Mouse (Mus musculus) kidney, embryonic 15.5 days (tissue): ENCODE measurements around the gene H2-K1. TPM values are rescaled to one million over a fixed set of nuclear protein-coding genes. Genes with fewer than 3 reads are reported as not detected.
"Not testable (repeated sequence)": the region's sequence is repeated elsewhere in the genome, so short reads cannot be mapped to it uniquely, and the experiment has no call there.

Experiments used
- ATAC-seq: fragments of 200-750 bp; cut with Nextera tagmentation; replicated peaks from 2 replicates; pipeline ENCODE4 v1.8.0; 2017; ENCODE audit warnings: moderate TSS enrichment; ENCODE audit not compliant: low FRiP score
- H3K27ac ChIP-seq: fragments of 300-500 bp; sonication (generic); 2 replicates; pipeline ENCODE4 v1.5.1; 2015; ENCODE audit warnings: mild to moderate bottlenecking, inconsistent platforms
- H3K27me3 ChIP-seq: fragments of 300-500 bp; sonication (generic); 2 replicates; pipeline ENCODE4 v1.6.1; 2015; ENCODE audit warnings: inconsistent platforms
- H3K36me3 ChIP-seq: fragments of 300-500 bp; sonication (generic); 2 replicates; pipeline ENCODE4 v1.6.1; 2015; ENCODE audit warnings: inconsistent platforms
- H3K4me1 ChIP-seq: fragments of 300-500 bp; sonication (generic); 2 replicates; pipeline ENCODE4 v1.6.1; 2015; ENCODE audit warnings: inconsistent platforms
- H3K4me2 ChIP-seq: fragments of 300-500 bp; sonication (generic); 2 replicates; pipeline ENCODE4 v1.6.1; 2015; ENCODE audit warnings: moderate library complexity, mild to moderate bottlenecking, inconsistent platforms
- H3K4me3 ChIP-seq: fragments of 300-500 bp; sonication (generic); replicated peaks from 2 replicates; pipeline ENCODE4 v1.5.1; 2015; ENCODE audit warnings: mild to moderate bottlenecking, inconsistent platforms
- H3K9ac ChIP-seq: fragments of 300-500 bp; sonication (generic); 2 replicates; pipeline ENCODE4 v1.6.1; 2015; ENCODE audit warnings: mild to moderate bottlenecking, inconsistent platforms
- H3K9me3 ChIP-seq: fragments of 300-500 bp; sonication (generic); replicated peaks from 2 replicates; pipeline ENCODE4 v1.6.1; 2016; ENCODE audit warnings: inconsistent platforms
- WGBS: fragments of 180-500 bp; shearing (Covaris S2); methylation state at CpG from one replicate; pipeline ENCODE4 v1.1.7; 2015; ENCODE audit warnings: mixed read lengths; 5-methylcytosine and 5-hydroxymethylcytosine counted together
- polyA plus RNA-seq: library from polyadenylated mRNA; unstranded; fragments of >200 nt; fragmentation: Nextera tagmentation; extraction: Ambion mirVana; gene quantifications from 2 replicates; pipeline ENCODE4 v1.2.1, GENCODE M21; 2015

The H2-K1 gene
- polyA plus RNA-seq, 1 experiment from 2014 or later, result 27.2 TPM

DNA sequence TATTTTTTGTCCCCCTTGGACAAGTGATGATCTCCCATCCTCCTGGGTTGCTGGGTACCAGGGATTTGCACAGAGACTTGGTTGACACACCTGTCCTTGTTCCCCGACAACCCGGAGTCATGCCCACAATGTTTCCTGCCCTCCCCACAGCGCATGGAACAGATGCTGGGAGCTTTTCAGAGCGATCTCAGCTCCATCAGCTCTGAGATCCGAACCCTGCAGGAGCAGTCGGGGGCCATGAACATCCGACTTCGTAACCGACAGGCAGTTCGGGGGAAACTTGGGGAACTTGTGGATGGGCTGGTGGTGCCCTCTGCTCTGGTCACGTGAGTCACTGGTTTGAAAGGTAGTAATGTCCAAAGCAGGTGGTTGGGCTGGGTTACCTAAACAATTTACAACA is 41.7 kb downstream of the H2-K1 start:
- H3K27ac ChIP-seq, result no peak overlapping the region
- peaks cover 64% of the 10 kb centered on the region for H3K36me3 ChIP-seq
- 96% methylated on average over 11 of the region's 11 CpGs for WGBS
- no peak overlapping the region for H3K4me2 ChIP-seq
- H3K9me3 ChIP-seq, result no peaks in the 10 kb centered on the region
- no peaks in the 10 kb centered on the region for H3K27me3 ChIP-seq
- no peak overlapping the region for H3K4me3 ChIP-seq
- H3K9ac ChIP-seq, result no peak overlapping the region
- peaks cover 21% of the 10 kb centered on the region for H3K4me1 ChIP-seq
- no peak for ATAC-seq

DNA sequence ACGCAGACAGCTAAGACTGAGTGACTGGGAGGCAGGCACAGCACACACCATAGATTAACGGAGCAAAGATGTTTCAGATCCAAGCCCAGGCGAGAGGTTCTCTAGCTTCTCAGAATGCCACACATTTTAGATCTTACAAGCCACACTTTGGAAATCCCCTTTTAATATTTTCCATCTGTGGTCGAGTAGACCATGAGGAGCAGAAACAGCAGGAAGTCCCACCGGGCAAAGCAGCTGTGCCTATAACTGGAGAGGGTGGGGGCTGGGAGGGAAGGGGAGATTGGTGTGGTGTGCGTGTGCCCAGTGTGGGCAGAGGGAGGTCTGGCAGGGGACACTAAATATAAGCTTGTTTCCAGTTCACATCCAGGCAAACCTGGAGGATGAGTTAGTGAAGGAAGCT is 42.7 kb downstream of the H2-K1 start:
- no peaks in the 10 kb centered on the region for H3K27me3 ChIP-seq
- WGBS, result 91% methylated on average over 6 of the region's 6 CpGs
- H3K4me3 ChIP-seq, result no peak overlapping the region
- peaks cover 64% of the 10 kb centered on the region for H3K36me3 ChIP-seq
- ATAC-seq, result no peak
- H3K4me2 ChIP-seq, result no peak overlapping the region
- H3K9ac ChIP-seq, result no peak overlapping the region
- no peak overlapping the region for H3K27ac ChIP-seq
- H3K9me3 ChIP-seq, result no peaks in the 10 kb centered on the region
- H3K4me1 ChIP-seq, result peaks cover 30% of the 10 kb centered on the region

DNA sequence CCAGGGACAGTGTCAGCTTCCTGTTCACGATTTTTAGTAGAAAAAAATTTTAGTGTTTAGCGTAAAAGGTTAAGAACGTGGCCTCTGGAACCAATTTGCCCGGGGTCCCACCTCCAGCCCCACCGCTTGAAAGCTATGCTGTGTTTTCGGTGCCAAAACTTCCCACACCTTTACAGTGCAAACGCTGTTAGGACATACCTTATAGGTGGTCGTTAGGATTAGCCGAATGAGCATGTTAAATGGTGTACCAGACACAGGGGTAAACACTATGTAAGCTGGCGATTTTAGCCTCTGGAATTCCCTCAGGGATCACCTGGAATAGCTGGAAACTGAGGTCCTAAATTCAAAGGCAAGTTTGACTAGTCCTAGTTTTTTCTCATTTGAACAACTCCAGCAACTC is 43.8 kb downstream of the H2-K1 start:
- H3K4me2 ChIP-seq, result peak overlapping the region; percentile 75

DNA sequence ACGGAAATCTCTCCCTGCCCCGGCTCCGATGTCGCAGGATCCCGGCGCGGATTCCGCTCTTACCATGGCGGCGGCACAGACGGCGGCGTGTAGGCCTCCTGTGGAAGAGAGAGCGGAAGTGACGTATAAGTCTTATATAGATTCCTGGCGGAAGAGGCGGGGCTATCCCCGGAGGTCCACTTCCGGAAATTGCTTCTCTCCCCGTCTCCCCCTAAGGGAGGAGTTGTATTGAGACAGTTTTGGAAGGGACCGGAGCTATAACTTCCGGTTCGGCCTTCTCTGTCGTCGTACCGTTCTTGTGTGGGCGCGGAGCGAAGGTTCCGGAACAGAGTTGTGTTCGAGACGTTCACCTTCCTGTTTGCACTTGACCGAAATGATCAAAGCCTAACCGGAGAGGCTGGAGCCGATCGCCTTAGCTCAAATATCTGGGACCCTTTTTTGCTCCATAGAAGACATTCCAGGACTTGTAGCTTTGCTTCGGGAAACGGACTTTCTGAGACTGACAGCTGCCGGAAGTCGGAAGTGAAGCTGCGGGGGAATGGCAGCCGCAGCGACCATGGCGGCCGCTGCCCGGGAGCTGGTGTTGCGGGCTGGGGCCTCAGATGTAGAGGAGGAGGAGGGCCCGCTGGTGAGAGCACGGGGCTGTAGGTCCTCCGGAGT is 44.5 kb downstream of the H2-K1 start, which contains the start of the genes Vps52 and Rps18:
Gene Vps52, plus strand, starts transcription at position 258 of the 660 bp plus-strand sequence.
Gene Rps18, minus strand, starts transcription at position 447 of the 660 bp plus-strand sequence.
- Histone ChIP-seq H3K4me3 (peak within 1 kb of the TSS; percentile 75), H3K4me2 (peak within 1 kb of the TSS; percentile 86), H3K4me1 (peaks cover 48% of the 10 kb centered on the region), H3K36me3 (peaks cover 57% of the 10 kb centered on the region), H3K9ac (peak within 1 kb of the TSS; percentile 89), H3K9me3 (no peaks in the 10 kb centered on the region), H3K27me3 (no peaks in the 10 kb centered on the region), H3K27ac (peak within 1 kb of the TSS; percentile 94)
- ATAC-seq, result peak; percentile 78
- under 1% methylated on average over 50 of the region's 50 CpGs for WGBS

More for the DNA sequence above, 43.8 kb downstream of the H2-K1 start:
- peak overlapping the region; percentile 84 for H3K9ac ChIP-seq
- ATAC-seq, result no peak
- no peaks in the 10 kb centered on the region for H3K27me3 ChIP-seq
- H3K36me3 ChIP-seq, result peaks cover 63% of the 10 kb centered on the region
- H3K27ac ChIP-seq, result peak overlapping the region; percentile 88
- H3K9me3 ChIP-seq, result no peaks in the 10 kb centered on the region
- H3K4me3 ChIP-seq, result peak overlapping the region; percentile 75
- peaks cover 42% of the 10 kb centered on the region for H3K4me1 ChIP-seq
- WGBS, result 6% methylated on average over 10 of the region's 10 CpGs

DNA sequence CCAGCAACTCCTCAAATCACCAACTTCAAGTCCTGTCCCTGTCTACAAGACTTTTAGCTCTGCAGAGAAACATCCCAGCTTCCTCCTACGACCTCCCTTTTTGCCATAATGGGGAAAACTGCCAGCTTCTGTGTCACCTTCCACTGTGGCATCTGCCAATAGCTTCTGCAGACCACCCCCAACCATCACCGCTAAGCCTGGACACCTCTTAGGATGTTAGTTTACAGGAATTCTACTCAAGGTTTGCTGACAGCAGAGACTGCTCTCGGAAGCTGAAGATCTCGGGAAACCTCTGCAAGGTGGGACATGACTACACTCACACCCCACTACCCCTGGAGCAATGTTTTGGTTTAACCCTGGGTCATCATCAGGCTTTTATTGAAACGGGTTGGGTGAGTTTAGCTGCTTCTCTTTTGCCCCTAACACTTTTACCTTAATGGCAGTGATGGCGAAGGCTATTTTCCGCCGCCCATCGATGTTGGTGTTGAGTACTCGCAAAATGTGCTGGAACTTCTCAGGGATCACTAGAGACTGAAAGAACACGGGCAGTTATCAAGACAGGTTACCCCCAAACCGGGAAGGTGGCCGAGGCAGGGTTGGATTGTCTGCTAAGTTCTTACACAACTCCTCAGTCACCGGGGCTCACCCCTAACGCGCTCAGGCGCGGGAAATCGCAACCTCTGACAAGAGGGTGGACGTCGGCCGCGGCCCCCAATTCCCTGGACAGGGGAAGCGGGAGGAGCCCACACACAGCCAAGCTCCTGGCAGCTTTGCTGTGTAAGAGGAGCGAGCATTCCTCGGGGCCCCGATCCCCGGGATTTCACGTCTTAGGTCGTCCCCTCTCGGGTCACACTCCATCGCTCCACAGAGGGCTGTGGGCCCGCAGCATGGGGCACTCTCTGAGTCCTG is 45.2 kb downstream of the H2-K1 start:
- Histone ChIP-seq H3K27ac (peak overlapping the region; percentile 94), H3K9ac (peak overlapping the region; percentile 89), H3K4me3 (peak overlapping the region; percentile 75), H3K9me3 (no peaks in the 10 kb centered on the region), H3K4me1 (peaks cover 56% of the 10 kb centered on the region), H3K36me3 (peaks cover 54% of the 10 kb centered on the region), H3K27me3 (no peaks in the 10 kb centered on the region), H3K4me2 (peak overlapping the region; percentile 86)
- WGBS, result under 1% methylated on average over 33 of the region's 33 CpGs
- ATAC-seq, result no peak; the same call in 1 of the 2 replicates

DNA sequence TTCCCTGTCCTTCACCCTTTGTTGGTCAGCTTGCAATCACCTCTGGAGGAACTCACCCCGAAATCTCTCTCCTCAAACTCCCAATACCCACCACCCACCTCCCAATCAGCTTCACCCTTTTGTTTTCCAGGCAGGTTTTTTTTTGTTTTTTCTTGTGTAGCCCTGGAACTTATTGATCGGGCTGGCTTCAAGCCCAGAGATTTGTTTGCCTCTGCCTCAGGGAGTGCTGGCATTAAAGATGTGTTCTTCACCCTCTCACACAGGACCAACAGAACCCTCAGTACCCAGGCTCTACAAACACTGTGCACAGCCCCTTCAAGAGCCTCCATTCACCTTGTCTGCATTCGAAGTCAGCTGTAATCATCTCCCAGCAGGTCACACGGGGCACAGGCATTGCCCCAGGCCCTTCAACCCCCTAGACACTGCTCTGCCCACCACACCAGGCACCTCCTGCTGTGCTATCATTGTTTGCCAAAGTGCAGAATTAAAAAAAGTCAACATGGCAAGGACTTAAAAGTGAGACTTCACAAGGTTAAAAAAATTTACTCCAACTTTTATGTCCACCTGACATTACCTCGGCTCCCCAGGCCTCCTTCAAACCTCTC is 46.1 kb downstream of the H2-K1 start:
- H3K9me3 ChIP-seq, result no peaks in the 10 kb centered on the region
- 42% methylated on average over 5 of the region's 5 CpGs for WGBS
- H3K36me3 ChIP-seq, result peaks cover 54% of the 10 kb centered on the region
- peak overlapping the region; percentile 89 for H3K9ac ChIP-seq
- peak overlapping the region; percentile 75 for H3K4me3 ChIP-seq
- peaks cover 61% of the 10 kb centered on the region for H3K4me1 ChIP-seq
- ATAC-seq, result no peak
- peak overlapping the region; percentile 94 for H3K27ac ChIP-seq
- H3K27me3 ChIP-seq, result no peaks in the 10 kb centered on the region
- peak overlapping the region; percentile 86 for H3K4me2 ChIP-seq

DNA sequence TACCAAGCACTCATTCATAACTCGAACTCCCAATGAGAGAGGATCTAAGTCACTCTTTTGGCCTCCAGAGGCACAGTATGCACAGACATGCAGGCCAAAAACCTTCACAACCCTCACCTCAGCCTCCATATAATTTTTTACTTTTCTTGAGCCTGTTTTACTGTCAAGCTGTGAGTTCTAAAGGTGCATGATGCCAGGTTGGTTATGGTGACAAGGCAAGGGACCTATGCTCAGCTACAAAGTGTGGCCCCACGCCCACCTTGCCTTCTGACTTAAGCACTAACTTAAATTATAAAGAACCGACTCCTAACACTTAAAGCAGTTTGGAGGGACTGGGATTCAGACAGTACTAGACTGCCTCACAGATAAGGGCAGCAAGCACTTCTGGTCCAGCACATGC is 46.8 kb downstream of the H2-K1 start:
- 84% methylated on average over 3 of the region's 3 CpGs for WGBS
- peak overlapping the region; percentile 94 for H3K27ac ChIP-seq
- no peaks in the 10 kb centered on the region for H3K27me3 ChIP-seq
- H3K36me3 ChIP-seq, result peaks cover 54% of the 10 kb centered on the region
- H3K4me1 ChIP-seq, result peaks cover 61% of the 10 kb centered on the region
- H3K4me3 ChIP-seq, result peak overlapping the region; percentile 75
- no peaks in the 10 kb centered on the region for H3K9me3 ChIP-seq
- peak overlapping the region; percentile 86 for H3K4me2 ChIP-seq
- no peak for ATAC-seq
- peak overlapping the region; percentile 89; the same call in 1 of the 2 replicates for H3K9ac ChIP-seq

DNA sequence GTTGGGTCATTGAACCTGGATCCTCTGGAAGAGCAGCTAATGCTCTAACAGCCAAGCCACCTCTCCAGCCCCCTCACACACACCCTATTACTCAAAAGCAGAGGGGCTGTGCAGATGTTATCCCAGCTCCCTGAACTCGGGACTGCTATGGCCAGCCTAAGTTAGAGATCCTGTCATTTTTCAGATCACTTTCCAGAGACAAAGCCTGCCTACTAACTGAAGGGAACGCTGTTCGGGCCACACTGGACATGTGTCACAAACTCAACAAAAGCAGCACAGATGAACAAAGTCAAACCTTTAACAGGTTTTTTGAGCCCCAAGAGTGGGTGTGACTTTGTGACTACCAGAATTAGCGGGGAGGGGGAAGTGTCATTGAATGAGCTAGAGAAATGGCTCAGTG is 47.3 kb downstream of the H2-K1 start:
- Histone ChIP-seq H3K4me3 (peak overlapping the region; percentile 75), H3K4me2 (peak overlapping the region; percentile 86), H3K27me3 (no peaks in the 10 kb centered on the region), H3K4me1 (peaks cover 61% of the 10 kb centered on the region), H3K9me3 (no peaks in the 10 kb centered on the region), H3K9ac (peak overlapping the region; percentile 89; the same call in 1 of the 2 replicates), H3K27ac (peak overlapping the region; percentile 94), H3K36me3 (peaks cover 54% of the 10 kb centered on the region)
- WGBS, result 82% methylated on average over 4 of the region's 4 CpGs
- no peak for ATAC-seq

DNA sequence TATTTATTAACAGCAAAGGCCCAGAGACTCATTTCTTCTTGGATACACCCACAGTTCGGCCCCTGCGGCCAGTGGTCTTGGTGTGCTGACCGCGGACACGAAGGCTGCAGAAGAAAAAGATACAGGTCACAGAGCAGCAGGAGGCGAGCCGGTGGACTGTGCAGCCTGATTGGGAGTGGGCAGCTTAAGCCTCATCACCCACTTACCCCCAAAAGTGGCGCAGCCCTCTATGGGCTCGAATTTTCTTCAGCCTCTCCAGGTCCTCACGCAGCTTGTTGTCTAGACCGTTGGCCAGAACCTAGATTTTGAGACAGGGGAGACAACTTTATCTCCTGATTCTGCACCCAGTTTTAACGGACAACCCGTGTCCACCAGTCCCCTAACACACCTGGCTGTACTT is 48.1 kb downstream of the H2-K1 start:
- H3K36me3 ChIP-seq, result peaks cover 60% of the 10 kb centered on the region
- peaks cover 60% of the 10 kb centered on the region for H3K4me1 ChIP-seq
- not testable (repeated sequence) for H3K9me3 ChIP-seq, ATAC-seq, H3K27me3 ChIP-seq
- H3K27ac ChIP-seq, result peak overlapping the region; percentile 94
- 75% methylated on average over 13 of the region's 13 CpGs for WGBS
- peak overlapping the region; percentile 49 for H3K4me3 ChIP-seq
- H3K9ac ChIP-seq, result peak overlapping the region; percentile 51
- peak overlapping the region; percentile 81 for H3K4me2 ChIP-seq

DNA sequence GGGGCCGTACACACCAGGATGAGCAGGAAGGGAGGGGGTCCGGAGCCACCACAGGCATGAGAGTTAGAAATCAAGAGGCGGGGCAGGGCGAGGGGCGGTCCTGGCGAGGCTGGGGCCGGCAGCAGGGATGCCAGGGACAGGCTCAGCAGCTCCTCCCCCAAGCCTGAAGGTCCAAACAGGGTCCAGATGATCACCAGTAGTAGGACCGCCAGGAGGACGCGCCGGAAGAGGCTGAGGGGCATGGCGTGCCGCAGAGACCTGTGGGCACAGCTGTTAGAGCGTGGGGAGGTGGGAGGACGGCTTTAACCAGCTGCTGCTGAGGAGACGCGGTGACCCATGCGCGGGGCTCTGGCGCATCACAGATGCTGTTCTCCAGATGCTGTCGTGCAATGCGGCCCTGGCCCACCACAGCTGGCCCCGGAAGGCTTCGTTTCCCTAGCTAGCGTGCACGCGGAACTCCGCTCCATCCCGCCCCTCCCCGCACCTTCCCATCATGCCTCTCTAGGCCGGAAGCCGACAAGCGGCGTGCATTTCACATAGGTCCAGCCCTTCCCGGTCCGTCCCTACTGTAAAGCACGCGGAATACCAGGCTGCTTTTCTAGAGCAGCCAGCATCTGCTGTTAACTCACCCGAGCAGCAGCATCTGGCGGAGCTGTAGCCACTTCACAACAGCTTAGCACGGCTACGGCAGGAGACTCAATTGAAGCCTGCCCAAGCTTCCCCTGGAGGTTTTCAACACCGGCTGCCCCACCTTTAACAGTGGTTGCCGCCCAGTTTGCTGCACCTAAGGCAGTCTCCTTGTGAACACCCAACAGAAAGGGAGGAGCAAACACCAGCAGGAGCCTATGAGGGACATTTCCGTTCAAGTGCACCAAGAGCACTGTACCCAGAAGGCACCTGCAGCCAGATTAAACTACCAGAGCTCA is 48.9 kb downstream of the H2-K1 start, which contains the start of gene B3galt4:
Gene B3galt4, minus strand, starts transcription at position 468 of the 926 bp plus-strand sequence.
- Histone ChIP-seq H3K4me1 (peaks cover 53% of the 10 kb centered on the region), H3K9me3 (no peaks in the 10 kb centered on the region), H3K4me2 (peak within 1 kb of the TSS; percentile 81), H3K36me3 (peaks cover 66% of the 10 kb centered on the region), H3K9ac (peak within 1 kb of the TSS; percentile 51), H3K27ac (peak within 1 kb of the TSS; percentile 94), H3K4me3 (peak within 1 kb of the TSS; percentile 49), H3K27me3 (no peaks in the 10 kb centered on the region)
- WGBS, result under 1% methylated on average over 45 of the region's 45 CpGs
- ATAC-seq, result peak; percentile 82

DNA sequence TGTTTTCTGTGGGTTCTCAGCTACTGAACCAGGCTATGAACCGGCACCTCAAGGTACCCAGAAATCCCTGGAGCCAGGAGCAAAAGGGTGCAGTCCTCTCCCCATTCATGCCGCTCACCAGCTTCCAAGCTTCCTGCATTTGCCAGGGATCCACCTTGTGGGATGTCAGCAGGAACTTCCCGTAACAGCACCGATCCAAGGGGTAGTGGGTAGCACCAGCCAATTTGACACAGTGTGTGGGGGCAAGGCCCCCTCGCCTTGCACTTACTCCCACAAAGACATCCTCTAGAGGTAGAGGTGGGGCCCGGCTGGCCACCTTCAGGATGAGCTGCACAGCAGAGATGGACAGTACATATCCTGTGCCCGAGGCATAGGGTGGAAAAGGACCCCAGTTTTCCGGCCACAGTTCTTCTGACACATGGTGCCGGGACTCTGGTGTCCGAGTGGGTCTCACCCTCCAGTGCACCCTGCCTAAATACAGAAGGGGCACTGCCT is 50.0 kb downstream of the H2-K1 start:
- Histone ChIP-seq H3K27ac (peak overlapping the region; percentile 94), H3K27me3 (no peaks in the 10 kb centered on the region), H3K9me3 (no peaks in the 10 kb centered on the region), H3K4me2 (peak overlapping the region; percentile 81), H3K9ac (peak overlapping the region; percentile 51; the same call in 1 of the 2 replicates), H3K36me3 (peaks cover 77% of the 10 kb centered on the region), H3K4me1 (peaks cover 53% of the 10 kb centered on the region), H3K4me3 (peak overlapping the region; percentile 49)
- no peak for ATAC-seq
- WGBS, result 73% methylated on average over 10 of the region's 10 CpGs
